Mouse (Mus musculus) cerebellum, adult 2 months (tissue): ENCODE measurements at regions not wholly inside any gene's neighbourhood (a gene's known extent, or its start where the extent isn't known, plus 50 kb on each side); places are given as distances from the start of the nearest gene placed in this dataset.

ENCODE experiments used
- CTCF ChIP-seq: fragments of 200-500 bp; IDR thresholded peaks from 2 replicates; pipeline ENCODE4 v1.5.1; 2011; ENCODE audit warnings: low read depth, mild to moderate bottlenecking, control low read depth, low read length, moderate library complexity, borderline replicate concordance; ENCODE audit not compliant: insufficient read depth
- POLR2A ChIP-seq: fragments of 200-500 bp; IDR thresholded peaks from 2 replicates; pipeline ENCODE4 v1.6.1; 2011; ENCODE audit warnings: low read length, control low read depth, borderline replicate concordance; ENCODE audit not compliant: insufficient read depth

GRCm38 (mm10) chr13:101286029-101286917 lies 453.0 kb upstream of the Slc30a5 start:
- TF ChIP-seq CTCF (no peak), POLR2A (no peak)
